Mouse (Mus musculus) adrenal gland, postnatal 25 days (tissue): ENCODE results near the gene Emp3. TPM values are rescaled to one million over a fixed set of nuclear protein-coding genes. Genes with fewer than 3 reads are reported as not detected.

Source experiments
- DNase-seq: peaks from one replicate; pipeline ENCODE4 v3.0.0; 2021; ENCODE audit warnings: mixed read lengths
- total RNA-seq: library from RNA; stranded (reverse); gene quantifications from 2 replicates; pipeline ENCODE4 v1.2.3, GENCODE M21; 2021

Emp3 gene
- total RNA-seq, 1 experiment from 2014 or later: 231 TPM

- DNase-seq: no peak
Observed at GRCm38 (mm10) chr7:45870282-45871058, 50.7 kb downstream of the Emp3 start.

GRCm38 (mm10) chr7:45869787-45870186 is 51.4 kb downstream of the Emp3 start:
- no peak for DNase-seq

GRCm38 (mm10) chr7:45869107-45869670 is 52.0 kb downstream of the Emp3 start:
- DNase-seq: no peak

Other genes starting within 250 kb of the Emp3 start
- not detected in 2 replicates for gene Ntn5, start 237.4 kb downstream of the Emp3 start, total RNA-seq
- gene Sec1, start 227.0 kb downstream of the Emp3 start, total RNA-seq: 0.39 TPM in 1 of 2 replicates, not detected in the other
- gene Car11, start 221.6 kb downstream of the Emp3 start, total RNA-seq: 15.7 and 15.8 TPM in 2 replicates
- 282 and 444 TPM in 2 replicates for gene Dbp, start 216.3 kb downstream of the Emp3 start, total RNA-seq
- gene Rpl18, start 205.9 kb downstream of the Emp3 start, total RNA-seq: 964 and 1,249 TPM in 2 replicates
- 38.2 and 42.0 TPM in 2 replicates for gene Sphk2, start 203.4 kb downstream of the Emp3 start, total RNA-seq
- gene Fam83e, start 200.2 kb downstream of the Emp3 start, total RNA-seq: 0.30 and 0.76 TPM in 2 replicates
- gene Spaca4, start 195.6 kb downstream of the Emp3 start, total RNA-seq: not detected in 2 replicates
- gene Lmtk3, start 137.7 kb downstream of the Emp3 start, total RNA-seq: 10.0 and 14.8 TPM in 2 replicates
- 0.90 and 1.1 TPM in 2 replicates for gene Sult2b1, start 136.7 kb downstream of the Emp3 start, total RNA-seq
- 114 and 134 TPM in 2 replicates for gene Cyth2, start 106.8 kb downstream of the Emp3 start, total RNA-seq
- 0.30 and 0.33 TPM in 2 replicates for gene Kcnj14, start 96.6 kb downstream of the Emp3 start, total RNA-seq
- gene Grwd1, start 90.5 kb downstream of the Emp3 start, total RNA-seq: 22.3 and 26.6 TPM in 2 replicates
- 140 and 141 TPM in 2 replicates for gene Kdelr1, start 48.6 kb downstream of the Emp3 start, total RNA-seq
- 0.43 and 1.2 TPM in 2 replicates for gene Grin2d, start 43.0 kb downstream of the Emp3 start, total RNA-seq
- 0.70 TPM in 1 of 2 replicates, not detected in the other for gene Syngr4, start 24.7 kb downstream of the Emp3 start, total RNA-seq
- gene Tmem143, start 24.5 kb downstream of the Emp3 start, total RNA-seq: 53.0 and 61.3 TPM in 2 replicates
- gene Ccdc114, start 2.7 kb upstream of the Emp3 start, total RNA-seq: 26.4 and 27.9 TPM in 2 replicates
- gene Abcc6, start 108.9 kb upstream of the Emp3 start, total RNA-seq: 0.15 and 1.9 TPM in 2 replicates
- gene Nomo1, start 112.3 kb upstream of the Emp3 start, total RNA-seq: 60.0 and 64.7 TPM in 2 replicates
- gene Kcnj11, start 179.4 kb upstream of the Emp3 start, total RNA-seq: 1.4 and 1.5 TPM in 2 replicates